Mouse (Mus musculus) urinary bladder, postnatal 14 days (tissue): ENCODE results near the gene Aunip.

Experiments
- DNase-seq: peaks from one replicate; pipeline ENCODE4 v3.0.0; 2021; ENCODE audit warnings: low spot score

The Aunip gene

DNA sequence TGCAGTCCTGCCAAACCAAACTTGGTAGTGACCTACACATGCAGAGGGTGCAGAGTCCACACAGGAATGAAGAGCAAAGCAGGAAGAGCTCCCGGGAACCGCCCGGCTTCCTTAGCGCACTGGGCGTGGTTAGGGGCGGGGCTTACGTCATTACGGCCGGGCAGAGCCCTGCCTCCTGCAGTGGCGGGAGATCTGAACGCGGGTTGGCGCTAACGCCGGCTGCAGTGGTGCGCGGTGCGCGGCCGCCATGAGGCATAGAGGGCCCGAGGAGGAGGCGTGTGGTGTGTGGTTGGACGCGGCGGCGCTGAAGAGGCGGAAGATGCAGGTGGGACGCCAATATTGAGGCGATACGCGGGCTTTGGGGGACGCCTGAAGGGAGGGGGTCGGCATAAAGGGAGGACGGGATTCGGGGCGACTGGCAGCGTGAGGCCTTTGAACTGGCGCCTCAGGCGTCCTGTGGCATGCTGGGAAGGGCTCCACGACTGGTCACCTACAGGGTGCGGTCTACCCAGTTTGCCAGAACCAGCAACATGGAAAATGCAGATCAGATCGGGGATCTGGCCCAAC is at the start of gene Aunip:
TSS of gene Aunip (plus strand) at position 155 of the 567 bp plus-strand sequence.
- DNase-seq: peak; percentile 94

DNA sequence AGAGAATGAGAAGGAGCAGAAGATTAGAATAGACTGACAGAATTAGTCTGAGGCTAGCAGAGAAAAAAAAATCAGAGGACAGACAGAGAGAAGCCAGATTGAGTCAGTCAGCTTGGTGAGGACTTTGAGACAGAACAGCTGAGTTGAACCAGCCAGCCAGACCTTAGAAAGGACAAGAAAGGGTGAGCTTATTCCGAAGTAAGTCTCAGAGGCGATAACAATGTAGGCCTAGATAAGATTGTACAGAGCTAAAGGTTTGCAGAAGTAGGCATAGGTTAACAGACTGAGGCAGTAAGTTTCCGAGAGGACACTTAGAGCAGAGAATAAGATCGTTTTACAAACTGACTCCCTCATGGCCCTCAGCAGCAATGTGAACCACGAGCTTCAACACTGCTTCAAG is 49.5 kb upstream of the Aunip start:
- DNase-seq: no peak

DNA sequence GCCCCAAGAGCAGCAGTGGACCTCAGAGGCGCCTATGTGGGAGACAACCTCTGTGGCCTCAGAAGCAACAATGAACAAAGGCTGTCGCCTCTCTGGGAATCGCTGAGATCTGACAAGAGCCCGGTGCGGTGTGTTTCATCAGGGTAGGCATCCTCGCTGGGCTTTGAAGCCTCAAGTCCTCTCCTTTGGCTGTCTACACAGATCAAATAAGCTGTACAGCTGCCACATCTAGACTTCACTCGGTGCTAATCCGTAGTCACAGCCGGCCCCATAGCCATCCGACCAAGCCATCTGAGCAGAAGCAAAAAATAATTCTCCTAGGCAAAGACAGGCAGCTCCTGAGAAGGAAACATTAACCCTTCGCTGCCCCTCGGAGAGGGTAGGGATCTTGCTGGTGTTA is 45.0 kb upstream of the Aunip start:
- DNase-seq: no peak

DNA sequence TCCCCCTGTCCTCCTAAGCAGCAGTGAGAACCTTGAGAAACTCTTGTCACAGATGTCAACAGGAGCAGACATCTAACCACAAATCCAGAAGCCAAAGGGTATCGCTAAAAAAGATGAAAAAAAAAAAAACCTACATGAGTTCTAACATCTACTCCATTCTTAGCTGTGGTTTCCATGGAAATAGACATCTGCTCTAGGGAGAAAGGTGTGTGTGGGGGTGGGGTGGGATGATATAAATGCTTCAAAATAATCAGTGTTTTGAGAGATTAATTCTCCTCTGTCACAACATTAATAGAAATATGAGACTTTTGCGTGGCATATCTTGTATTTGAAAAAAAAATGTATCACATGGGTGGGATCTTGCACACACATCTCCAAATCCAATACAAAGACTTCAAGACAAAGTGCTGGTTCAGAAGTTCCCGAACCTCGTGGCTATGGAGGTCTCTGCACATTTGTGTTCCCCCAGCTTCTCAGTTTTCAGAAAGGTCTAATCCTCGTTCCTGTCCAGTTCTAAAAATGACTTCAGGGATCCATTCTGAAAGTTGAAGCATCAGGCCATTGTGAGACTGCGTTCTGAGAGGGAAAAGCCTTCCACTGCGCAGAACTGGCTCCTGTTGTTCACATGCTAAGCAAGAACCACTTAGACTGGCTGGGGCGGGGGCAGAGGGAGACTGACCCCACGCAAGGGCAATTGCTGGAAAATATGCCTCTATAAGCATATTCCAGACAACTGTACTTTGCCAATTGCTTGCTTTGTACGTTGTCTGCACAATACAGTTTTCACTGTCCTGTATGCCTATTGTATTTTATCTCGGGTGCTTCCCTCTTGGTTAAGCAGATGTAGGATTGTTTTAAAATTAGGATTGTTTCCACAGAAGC is 44.2 kb upstream of the Aunip start:
- no peak for DNase-seq

DNA sequence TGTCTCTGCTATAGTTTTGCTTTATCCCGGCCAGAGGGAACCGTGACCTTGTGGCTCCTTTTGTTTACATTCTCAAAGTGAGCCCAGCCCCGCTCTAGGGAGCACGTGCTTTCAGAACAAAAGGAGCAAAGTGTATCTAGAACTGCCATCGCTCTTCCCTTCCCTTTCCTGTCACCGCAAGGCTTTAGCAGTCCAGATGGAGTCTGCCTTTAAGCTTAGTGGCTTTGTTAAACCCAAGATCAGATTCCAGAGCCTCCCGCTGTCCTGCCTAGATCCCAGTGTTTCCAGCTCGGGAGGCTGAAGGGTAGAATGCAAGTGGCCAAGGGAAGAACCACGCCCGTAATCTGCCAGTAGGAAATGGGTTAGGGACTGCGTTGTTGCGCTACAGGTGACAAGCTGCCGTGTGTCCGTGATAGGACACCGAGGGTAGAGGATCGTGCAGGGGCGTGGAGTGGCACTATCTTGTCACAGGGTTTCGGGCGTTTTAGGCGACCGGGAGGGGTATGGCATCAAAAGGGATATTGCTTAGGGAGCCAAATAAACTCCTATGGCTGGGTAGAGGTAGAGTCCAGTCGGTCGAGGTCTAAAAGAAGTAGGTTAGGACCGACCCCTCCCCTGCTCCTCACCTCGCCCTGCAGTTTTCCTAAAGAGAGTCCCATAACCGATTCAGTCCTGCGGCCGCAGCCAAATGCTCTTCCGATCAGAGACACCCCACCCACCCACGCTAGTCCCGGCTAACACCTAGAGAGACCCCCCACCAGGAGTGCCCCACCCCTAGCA is 43.2 kb upstream of the Aunip start:
- no peak for DNase-seq

DNA sequence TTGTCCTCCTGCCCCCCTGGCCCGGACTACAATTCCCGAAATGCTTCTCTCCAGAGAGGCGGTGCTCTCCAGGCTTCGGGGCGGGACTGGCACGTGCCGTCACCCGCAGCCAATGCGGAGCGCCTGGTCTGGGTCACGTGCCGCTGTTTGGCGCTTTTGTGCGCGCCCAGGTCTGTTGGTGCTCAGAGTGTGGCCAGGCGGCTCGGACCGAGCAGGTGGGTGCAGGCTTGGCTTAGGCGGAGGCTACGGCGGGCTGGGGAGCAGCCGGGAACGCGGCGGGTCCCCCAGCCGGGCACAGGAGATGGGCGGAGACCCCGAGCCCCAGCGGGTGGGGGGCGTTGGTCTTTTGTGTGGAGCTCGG is 42.6 kb upstream of the Aunip start, which contains the start of gene Stmn1:
TSS of gene Stmn1 (plus strand) at position 106 of the 361 bp plus-strand sequence.
- peak; percentile 95 for DNase-seq

DNA sequence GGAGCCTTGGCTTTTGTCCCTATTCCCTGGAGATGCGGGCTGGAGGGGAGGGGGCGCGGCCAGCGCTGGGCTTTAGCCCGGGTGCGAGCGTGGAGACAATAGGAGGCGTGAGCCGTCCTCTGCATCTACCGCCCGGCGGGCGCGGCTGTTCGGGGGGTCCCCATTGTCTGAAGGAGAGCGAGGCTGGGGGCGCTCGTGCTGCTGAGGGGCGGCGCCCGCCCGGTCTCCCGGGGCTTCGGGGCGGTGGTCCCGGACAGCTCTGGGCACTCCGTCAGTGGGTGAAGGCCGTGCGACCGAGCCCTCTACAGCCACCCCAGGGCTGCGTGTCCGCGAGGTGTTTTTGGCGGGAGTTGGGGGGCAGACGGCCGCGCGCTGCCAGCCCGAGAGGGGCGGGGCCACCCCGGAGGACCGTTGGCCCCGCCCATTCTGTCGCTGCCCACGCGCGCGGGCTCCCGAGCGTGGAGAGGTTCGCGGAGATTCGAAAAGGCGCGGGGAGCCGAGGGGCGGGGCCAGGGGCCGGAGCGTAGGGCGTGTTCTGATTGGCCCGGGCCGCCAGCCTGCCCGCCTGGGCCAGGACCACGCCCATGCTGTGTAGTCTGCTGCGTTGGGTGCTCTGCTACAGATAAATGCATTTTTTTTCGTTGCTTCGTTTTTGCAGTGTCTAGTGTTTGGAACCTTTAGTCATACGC is 42.1 kb upstream of the Aunip start:
- DNase-seq: peak; percentile 96

DNA sequence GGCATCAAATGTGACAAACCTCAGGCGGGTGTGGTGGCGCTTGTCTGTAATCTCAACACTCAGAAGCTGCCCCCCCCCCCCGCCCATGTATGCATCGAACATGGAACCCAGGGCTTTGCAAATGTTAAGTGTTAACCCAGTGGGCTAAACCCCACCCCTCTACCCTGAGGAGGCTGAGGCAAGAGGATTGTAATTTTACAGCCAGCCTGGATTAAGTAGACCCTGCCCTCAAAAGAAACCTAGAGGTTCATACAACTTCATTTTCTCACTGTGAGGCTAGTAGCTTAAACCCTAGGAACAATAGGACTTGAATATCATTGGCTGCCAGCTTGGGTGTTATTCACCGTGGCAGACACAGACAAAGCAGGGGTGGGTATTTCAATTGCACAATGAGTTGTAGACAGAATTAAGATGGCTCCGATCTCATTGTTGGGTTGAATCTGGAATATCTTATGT is 41.4 kb upstream of the Aunip start:
- no peak for DNase-seq

DNA sequence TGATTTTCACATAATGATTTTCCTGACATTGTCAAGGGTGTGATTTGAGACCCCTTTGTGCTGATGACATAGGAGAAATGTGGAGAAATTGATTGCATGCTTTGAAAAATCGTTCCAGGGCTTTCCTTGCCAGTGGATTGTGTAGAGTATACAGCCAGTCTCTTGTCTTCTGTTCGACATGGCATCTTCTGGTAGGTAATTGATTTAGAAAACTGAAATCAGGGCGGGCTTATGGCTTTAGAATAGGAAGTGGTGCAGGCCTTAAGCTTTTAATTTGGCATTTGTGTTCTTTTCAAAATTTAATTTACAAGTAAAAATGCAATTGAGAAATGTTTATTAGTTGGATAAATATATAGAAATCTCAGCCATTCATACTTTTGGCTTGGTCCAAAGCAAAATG is 40.8 kb upstream of the Aunip start:
- no peak for DNase-seq

DNA sequence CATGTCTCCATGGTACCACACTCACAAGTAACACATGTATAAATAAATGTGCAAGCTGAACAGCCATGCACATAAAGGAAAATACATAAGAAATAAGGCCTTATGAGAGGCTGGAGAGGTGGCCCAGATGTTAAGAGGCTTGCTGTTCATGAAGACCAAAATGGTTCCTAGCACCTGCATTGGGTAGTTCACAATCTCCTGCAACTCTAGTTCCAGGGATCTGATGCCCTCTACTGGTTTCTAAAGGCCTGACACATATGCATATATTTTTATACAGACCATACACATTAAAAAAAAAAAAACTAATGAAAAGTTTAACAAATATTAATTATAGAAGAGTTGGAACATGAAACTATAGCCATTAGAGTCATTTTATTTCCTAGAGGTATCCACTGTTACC is 39.3 kb upstream of the Aunip start:
- DNase-seq: no peak

DNA sequence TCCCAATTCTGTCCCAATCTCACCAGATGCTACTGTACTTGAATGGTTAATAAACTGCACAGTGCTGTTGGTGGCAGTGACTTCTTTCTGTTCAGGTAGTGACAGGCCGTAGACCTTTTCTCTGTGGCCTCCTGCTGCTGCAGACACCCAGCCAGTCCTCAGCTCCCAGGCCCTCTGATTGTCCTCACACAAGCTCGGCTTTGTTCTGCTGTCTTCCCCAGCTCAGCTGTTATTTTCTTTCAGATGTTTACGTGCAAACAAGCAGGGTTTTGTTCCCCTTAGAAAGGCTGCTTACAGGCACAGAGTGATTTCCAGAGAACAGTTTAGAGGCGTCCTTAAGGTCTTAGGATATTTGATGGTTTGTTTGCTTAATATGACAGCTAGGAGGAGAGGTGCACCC is 37.0 kb upstream of the Aunip start:
- DNase-seq: no peak

DNA sequence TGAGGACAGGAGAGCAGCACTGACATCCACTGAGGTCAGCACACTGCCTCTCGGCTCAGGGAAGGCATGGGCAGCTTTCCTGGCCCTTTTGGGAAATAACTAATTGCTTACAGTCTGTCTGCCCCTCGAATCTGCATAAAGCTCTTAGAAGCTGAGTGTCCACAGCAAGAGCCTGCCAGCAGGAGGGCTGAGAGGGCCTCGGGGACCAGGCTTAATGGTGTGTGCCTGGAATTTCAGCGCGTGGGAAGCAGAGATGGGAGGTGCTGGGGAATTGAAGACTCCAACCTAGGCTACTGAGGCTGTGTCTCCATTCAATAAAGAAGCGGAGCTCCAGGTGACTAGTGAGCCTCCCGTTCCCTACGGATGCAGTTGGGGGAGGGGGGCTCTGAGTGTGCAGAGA is 36.6 kb upstream of the Aunip start:
- no peak for DNase-seq

DNA sequence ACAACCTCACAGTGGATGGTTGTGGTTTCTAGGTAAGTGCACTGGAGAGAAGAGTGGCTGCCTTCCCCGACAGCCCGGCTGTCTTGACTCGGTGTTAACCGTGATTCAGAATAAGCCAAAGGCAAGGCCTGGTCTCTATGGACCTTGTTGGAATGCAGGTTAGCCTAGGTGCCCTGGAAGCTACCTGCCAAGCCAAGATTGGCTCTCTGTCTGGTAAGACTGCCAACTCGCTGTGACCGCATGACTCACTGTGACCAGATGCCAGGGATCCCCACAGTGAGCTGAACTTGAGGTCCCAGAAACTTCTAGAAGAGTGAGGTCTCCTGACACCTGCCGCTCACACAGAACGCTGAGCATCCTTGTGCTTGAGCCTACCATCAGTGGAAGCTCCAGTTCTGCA is 33.9 kb upstream of the Aunip start:
- no peak for DNase-seq

DNA sequence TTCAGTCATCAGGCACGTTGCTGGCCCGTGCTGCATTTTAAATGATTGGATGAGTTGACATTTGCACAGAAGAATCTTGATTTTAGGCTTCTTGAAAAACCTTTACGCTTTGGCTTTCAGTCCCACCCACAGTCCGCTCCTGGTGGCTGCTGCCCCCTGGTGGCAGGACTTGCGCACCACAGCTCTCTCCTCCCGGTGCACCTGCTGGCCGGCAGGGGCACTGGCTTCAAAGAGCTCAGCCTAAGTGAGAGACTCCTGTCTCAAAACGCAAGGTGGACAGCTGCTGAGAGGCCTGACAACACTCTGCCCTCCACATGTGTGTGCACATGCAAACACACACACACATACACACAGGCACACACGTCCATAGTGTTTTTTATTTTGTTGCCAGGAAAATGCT is 32.8 kb upstream of the Aunip start:
- DNase-seq: peak; percentile 92

DNA sequence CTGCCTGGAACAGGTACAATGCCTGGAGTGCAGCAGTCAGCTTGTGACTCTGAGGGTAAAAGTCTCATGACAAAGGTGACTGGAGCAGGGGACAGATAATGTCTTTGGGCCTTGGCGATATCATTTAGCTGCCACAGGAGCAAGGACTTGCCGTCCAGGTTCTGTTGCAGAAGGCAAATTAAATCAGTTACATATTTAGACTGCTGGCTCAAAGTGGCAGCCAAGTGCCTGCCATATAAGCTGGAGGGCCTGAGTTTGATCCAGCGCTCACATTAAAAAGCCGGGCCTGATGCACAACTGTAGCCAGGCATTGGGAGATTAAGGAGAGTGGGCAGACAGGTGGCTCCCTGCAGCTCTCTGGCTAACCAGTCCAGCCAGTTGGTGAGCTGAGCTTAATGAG is 31.0 kb upstream of the Aunip start:
- DNase-seq: no peak

DNA sequence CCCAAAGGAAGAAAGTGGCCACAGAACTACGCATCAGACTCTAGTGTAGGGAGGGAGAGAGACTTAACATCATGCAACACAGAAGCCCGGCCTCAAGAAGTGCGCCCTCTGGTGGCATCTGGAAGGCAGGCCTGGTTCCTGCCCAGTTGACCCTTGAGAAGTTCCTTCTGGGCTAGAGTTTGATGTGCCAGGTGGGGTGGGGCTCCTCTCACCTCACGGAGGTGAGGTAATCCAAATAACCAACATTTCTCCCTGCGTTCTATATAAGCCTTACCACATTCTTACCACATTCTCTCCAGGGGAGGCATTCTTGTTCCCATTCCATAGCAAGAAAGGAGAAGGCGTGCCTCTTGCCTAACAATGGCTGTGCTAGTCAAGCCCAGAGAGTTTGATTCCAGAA is 29.9 kb upstream of the Aunip start:
- peak; percentile 85 for DNase-seq

DNA sequence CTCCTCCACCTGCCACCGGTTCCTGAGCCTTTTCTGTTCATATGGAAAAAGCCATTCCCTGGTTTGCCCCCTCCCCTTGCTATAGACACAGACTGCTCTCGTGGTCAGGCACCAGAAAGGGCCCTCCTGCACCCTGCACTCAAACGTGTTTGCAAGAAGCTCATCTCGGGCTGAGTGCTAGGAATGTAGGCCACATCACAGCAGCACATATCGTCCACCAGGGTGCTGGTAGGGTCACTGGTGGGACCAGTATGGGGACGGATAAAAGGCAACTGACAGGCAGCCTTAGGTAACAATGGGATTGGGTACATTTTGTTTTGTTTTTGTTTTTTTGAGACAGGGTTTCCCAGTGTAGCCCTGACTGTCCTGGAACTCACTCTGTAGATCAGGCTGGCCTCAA is 29.5 kb upstream of the Aunip start:
- no peak for DNase-seq

DNA sequence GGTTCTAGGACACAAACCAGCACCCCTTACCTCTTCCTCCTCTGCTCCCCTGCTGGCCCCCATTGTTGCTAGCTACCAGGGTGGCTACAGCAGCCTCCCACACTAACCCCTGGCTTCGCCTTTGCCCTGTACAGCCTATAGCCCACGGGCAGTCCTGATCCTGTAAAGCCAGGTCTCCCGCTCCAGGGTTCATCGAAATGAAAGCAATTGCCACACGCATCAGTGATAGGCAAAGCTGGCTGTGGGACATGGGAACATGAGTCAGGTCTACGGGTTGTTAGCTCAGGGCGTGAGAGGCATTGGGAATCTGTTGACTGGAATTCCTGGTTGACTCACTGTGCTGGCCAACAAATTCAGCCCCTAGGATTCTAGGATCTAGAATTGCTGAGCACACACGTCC is 28.4 kb upstream of the Aunip start:
- no peak for DNase-seq

DNA sequence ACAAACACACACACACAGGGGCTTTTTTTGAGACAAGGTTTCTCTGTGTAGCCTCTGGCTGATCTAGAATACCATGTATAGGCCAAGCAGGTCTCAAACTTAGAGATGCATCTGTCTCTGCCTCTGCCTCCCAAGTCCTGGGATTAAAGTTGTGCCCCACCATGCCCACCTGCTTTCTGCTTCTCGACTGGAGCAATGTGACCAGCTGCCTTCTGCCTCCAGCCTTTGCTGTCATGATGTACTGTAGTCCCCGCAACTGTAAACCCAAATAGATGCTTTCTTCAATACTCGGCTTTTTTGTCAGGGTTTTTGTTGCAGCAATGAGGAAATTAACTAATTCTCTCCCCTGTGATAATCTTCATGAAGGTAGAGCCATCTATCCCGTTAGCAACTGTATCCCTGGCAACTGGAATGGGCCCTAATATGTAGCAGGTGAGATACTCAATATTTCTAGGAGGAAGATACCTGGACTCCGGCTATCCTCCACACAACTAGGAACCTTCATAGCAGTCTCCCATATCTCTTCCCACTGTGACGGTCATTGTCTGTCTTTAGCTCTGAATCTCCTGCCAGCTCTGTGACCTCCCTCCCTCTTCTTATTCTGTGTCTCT is 27.6 kb upstream of the Aunip start:
- no peak for DNase-seq

DNA sequence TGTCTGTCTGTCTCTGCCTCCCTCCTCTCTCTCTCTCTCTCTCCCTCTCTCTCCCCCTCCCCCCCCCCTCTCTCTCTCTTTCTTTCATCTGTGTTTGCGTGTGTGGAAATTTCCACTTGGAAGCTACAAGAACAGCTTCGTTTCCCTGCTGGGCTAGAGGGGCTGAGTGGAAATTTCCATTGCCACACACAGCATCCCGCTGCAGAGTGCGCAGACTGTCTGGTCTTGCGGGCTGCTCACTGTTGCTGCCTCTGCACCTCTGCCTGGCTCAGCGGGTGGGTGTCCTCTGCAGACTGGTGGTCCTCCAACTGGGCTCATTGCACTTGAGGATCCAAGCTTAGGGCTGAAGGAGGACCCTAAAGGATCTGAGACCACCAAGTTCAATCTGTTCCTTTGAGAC is 27.1 kb upstream of the Aunip start:
- no peak for DNase-seq

DNA sequence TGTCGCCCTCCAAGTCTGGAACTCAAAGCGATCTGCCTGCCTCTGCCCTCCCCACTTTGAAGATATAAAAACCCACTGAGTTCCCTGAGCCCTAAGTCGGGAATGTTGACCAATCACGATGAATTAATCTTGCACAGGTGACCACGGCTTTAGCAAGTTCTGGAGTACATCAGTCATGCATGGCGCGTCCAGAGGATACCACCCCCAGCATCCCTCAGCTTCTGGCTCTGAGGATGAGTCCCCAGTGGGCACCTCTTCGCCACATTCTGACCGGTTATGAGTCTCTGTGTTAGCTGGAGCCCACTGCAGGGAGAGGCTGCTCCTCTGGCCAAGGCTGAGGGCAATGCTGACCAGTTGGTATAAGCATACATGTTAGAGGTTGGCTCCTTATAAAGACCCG is 26.6 kb upstream of the Aunip start:
- DNase-seq: no peak
